Mouse (Mus musculus) midbrain, embryonic 16.5 days (tissue): ENCODE data around the gene Pld4. TPM values are rescaled to one million over a fixed set of nuclear protein-coding genes. Genes with fewer than 3 reads are reported as not detected.
A peak's percentile ranks its signal among the peaks of the same experiment; 100 is the strongest.

Experiments used
- ATAC-seq: fragments of 200-750 bp; cut with Nextera tagmentation; 2 replicates; pipeline ENCODE4 v1.8.0; 2017; ENCODE audit warnings: moderate TSS enrichment
- H3K27ac ChIP-seq: fragments of 300-500 bp; sonication (generic); 2 replicates; pipeline ENCODE4 v1.5.1; 2014; ENCODE audit warnings: mild to moderate bottlenecking, low read length, mixed read lengths
- H3K27me3 ChIP-seq: fragments of 300-500 bp; sonication (generic); 2 replicates; pipeline ENCODE4 v1.6.1; 2014; ENCODE audit warnings: low read depth, low read length, mixed read lengths; ENCODE audit not compliant: control insufficient read depth, insufficient read depth
- H3K36me3 ChIP-seq: fragments of 300-500 bp; sonication (generic); 2 replicates; pipeline ENCODE4 v1.6.1; 2014; ENCODE audit warnings: mild to moderate bottlenecking, low read length, moderate library complexity, mixed read lengths; ENCODE audit not compliant: control insufficient read depth, insufficient read depth
- H3K4me1 ChIP-seq: fragments of 300-500 bp; sonication (generic); 2 replicates; pipeline ENCODE4 v1.6.1; 2014; ENCODE audit warnings: mild to moderate bottlenecking, low read length, mixed read lengths; ENCODE audit not compliant: control insufficient read depth, insufficient read depth
- H3K4me2 ChIP-seq: fragments of 300-500 bp; sonication (generic); 2 replicates; pipeline ENCODE4 v1.6.1; 2014; ENCODE audit warnings: mild to moderate bottlenecking, low read length, mixed read lengths
- H3K4me3 ChIP-seq: fragments of 300-500 bp; sonication (generic); 2 replicates; pipeline ENCODE4 v1.5.1; 2014; ENCODE audit warnings: low read depth, mild to moderate bottlenecking, low read length, moderate library complexity, mixed read lengths
- H3K9ac ChIP-seq: fragments of 300-500 bp; sonication (generic); 2 replicates; pipeline ENCODE4 v1.6.1; 2014; ENCODE audit warnings: low read depth, low read length, mixed read lengths
- H3K9me3 ChIP-seq: fragments of 300-500 bp; sonication (generic); replicated peaks from 2 replicates; pipeline ENCODE4 v1.6.1; 2014; ENCODE audit warnings: mild to moderate bottlenecking, low read length, mixed read lengths; ENCODE audit not compliant: control insufficient read depth, poor library complexity, severe bottlenecking
- WGBS: fragments of 180-500 bp; shearing (Covaris S2); extraction: QIAGEN DNeasy Blood & Tissue Kit; methylation state at CpG from one replicate; pipeline ENCODE4 v1.1.7; 2014; 5-methylcytosine and 5-hydroxymethylcytosine counted together
- polyA plus RNA-seq: library from polyadenylated mRNA; unstranded; fragments of >200 nt; fragmentation: Nextera tagmentation; extraction: Ambion mirVana; gene quantifications from 2 replicates; pipeline ENCODE4 v1.2.1, GENCODE M21; 2015

The Pld4 gene
- polyA plus RNA-seq, 1 experiment from 2014 or later = 5.9 TPM

DNA sequence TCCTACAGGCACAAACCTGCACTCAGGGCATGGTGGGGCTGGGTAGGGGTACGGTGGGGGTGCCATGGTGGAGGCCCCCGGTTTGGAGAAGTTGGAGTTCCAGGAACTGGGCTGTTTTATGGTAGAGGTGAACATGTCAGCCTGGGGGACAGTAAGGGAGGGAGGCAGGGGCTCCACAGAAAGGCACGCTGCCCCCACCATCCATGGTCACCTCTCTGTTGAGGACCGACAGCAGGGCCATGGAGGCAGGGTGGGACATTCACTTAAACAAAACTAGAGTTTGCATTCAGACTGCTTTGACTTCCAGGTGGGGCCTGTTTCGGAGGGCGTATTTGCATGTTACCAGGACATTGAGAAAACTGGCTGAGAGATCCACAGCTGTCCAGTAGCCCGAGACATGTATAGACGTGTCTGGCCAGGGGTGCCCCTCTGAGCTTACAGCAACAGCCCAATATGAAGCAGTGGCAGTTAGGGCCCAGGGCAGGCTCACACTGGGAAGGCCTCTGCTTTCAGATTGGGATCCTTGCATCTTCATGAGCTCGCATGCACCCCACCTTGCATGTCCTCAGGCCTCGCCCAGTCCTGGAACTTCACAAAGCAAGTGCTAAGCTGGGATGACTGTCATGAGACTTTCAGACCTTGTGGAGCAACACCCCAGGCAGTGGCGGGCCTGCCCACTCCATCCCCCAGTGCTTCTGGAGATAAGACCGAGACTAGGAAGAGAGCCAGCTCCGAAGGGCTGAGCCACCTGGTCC lies 33.3 kb downstream of the Pld4 start:
- no peak for ATAC-seq
- H3K27ac ChIP-seq = no peak overlapping the region
- H3K36me3 ChIP-seq = no peaks in the 10 kb centered on the region
- H3K4me2 ChIP-seq = no peak overlapping the region
- 72% methylated on average over 13 of the region's 13 CpGs for WGBS
- H3K4me1 ChIP-seq = no peaks in the 10 kb centered on the region; the same call in 1 of the 2 replicates
- no peak overlapping the region for H3K4me3 ChIP-seq
- H3K9me3 ChIP-seq = no peaks in the 10 kb centered on the region
- H3K27me3 ChIP-seq = no peaks in the 10 kb centered on the region
- no peak overlapping the region for H3K9ac ChIP-seq

- H3K4me1 ChIP-seq = no peaks in the 10 kb centered on the region; the same call in 1 of the 2 replicates
- no peak overlapping the region for H3K27ac ChIP-seq
- no peaks in the 10 kb centered on the region for H3K36me3 ChIP-seq
- H3K9ac ChIP-seq = no peak overlapping the region
- H3K27me3 ChIP-seq = no peaks in the 10 kb centered on the region
- H3K4me3 ChIP-seq = no peak overlapping the region
- no peak overlapping the region for H3K4me2 ChIP-seq
- ATAC-seq = no peak
- 31% methylated on average over 7 of the region's 7 CpGs for WGBS
- no peaks in the 10 kb centered on the region for H3K9me3 ChIP-seq
These were observed 33.9 kb downstream of the Pld4 start for GRCm38 (mm10) chr12:112794356-112794816.

DNA sequence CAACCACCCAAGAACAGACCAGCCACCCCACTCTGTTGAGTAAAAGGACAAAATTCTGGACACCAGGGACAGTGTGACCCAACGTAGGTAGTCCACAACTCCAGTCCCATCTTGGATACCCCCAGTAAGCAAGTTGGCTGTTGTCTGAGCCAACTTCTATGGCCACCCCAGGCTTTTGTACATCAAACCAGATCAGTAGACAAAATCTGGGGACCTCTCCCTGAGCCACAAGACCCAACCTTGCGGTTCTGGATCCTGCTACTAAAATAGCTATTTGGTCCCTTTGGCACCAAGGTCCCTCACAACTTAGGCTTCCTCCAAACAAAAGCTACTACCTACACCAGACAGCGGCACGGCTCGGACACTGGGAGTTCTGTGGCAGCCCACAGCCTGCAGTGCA lies 34.5 kb downstream of the Pld4 start:
- WGBS = 85% methylated on average over 5 of the region's 5 CpGs
- no peaks in the 10 kb centered on the region for H3K9me3 ChIP-seq
- no peaks in the 10 kb centered on the region for H3K36me3 ChIP-seq

GRCm38 (mm10) chr12:112795466-112796104 lies 35.1 kb downstream of the Pld4 start:
- no peak for ATAC-seq
- H3K4me3 ChIP-seq = no peak overlapping the region
- H3K27me3 ChIP-seq = peaks cover 6% of the 10 kb centered on the region
- H3K36me3 ChIP-seq = no peaks in the 10 kb centered on the region
- no peak overlapping the region for H3K27ac ChIP-seq
- no peak overlapping the region for H3K9ac ChIP-seq
- H3K4me1 ChIP-seq = no peaks in the 10 kb centered on the region; the same call in 1 of the 2 replicates
- H3K4me2 ChIP-seq = no peak overlapping the region
- H3K9me3 ChIP-seq = no peaks in the 10 kb centered on the region
- WGBS = 60% methylated on average over 16 of the region's 18 CpGs

More for the DNA sequence above, 34.5 kb downstream of the Pld4 start:
- peaks cover 1% of the 10 kb centered on the region for H3K27me3 ChIP-seq
- ATAC-seq = no peak
- no peak overlapping the region for H3K9ac ChIP-seq
- H3K4me2 ChIP-seq = no peak overlapping the region
- H3K4me1 ChIP-seq = no peaks in the 10 kb centered on the region; the same call in 1 of the 2 replicates
- no peak overlapping the region for H3K4me3 ChIP-seq
- H3K27ac ChIP-seq = no peak overlapping the region

DNA sequence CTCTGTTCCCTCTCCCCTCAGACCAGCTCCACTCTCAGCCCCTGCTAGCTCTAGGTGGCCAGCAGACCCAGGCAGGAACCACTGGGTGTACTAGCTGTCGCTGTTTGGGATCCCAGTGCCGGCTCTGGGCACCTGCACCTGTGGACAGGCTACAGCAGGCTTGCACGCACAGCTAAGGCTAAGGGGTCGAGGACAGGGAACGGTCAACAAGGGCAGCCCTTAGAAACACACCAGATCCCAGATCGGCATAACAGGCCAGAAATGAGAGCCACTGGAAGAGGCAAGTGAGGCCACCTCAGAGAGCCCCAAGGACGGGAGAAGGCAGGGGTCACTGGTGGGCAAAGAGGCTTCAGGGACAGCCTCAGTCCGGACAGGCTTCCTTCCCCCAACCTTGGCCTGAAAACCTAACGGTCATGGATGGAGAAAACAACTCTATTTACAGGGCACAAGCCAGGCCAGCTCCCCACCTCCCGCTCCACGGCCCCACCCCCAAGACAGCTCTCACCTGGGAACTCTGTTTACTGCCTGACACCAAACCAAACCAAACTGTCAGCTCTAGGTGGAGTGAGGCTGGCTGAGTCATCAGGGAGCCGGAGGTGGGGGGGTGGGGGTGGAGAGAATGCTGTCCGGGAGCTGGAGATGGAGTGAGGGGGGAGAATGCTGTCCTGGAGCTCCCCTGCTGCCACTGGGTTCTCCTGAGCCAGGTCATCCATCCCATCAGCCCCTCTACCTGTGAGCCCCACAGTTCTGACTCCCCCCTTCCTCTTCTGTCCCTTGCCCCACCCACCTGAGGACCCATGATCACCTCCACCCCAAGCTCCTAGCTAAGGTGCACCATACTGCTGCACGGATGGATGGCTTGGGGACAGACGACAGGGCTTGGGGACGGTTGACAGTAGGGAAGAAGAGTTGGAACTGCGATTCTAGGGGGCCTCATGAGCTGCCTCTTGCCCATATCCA lies 36.4 kb downstream of the Pld4 start:
- WGBS = 58% methylated on average over 17 of the region's 17 CpGs

DNA sequence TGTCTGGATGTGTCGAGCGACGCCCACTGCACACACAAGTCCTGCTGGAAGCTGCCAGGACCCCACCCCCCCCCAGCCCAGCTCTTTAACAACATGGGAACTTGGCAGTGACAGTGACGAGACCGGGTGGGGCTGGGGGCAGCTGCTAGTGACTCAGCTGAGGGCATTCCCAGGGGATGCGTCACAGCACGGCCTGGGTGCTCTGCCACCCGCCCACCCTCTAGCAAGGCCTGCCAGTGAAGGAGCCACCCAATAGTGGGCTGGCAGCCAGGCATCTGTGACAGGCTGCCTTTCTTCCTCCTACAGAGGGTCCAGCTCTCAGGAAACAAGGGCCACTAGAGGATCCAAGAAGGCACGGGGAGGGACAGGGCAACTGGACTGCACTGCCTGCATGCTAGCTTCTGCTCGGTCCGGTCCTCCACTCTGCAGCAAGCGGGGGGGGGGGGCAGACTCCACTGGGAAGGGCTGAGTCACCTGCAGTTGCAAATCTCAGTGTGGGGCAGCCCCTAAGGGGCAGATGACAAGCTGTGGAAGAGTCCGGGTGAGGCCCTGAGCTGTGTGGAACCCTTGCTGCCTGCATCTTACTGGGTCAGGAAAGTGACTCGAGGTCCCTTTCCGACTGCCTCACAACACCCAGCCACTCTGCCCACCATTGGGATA lies 37.3 kb downstream of the Pld4 start:
- 64% methylated on average over 15 of the region's 15 CpGs for WGBS
- no peaks in the 10 kb centered on the region for H3K36me3 ChIP-seq
- no peak overlapping the region for H3K4me3 ChIP-seq
- H3K4me1 ChIP-seq = no peaks in the 10 kb centered on the region; the same call in none of the 2 replicates
- H3K9me3 ChIP-seq = no peaks in the 10 kb centered on the region
- peaks cover 17% of the 10 kb centered on the region for H3K27me3 ChIP-seq
- H3K4me2 ChIP-seq = no peak overlapping the region
- H3K27ac ChIP-seq = no peak overlapping the region
- H3K9ac ChIP-seq = 0 out of 2 replicates have a peak overlapping the region, but pooled peaks have one; percentile 6
- ATAC-seq = no peak

More for the DNA sequence above, 36.4 kb downstream of the Pld4 start:
- peaks cover 17% of the 10 kb centered on the region for H3K27me3 ChIP-seq
- no peak overlapping the region for H3K27ac ChIP-seq
- H3K4me1 ChIP-seq = no peaks in the 10 kb centered on the region; the same call in none of the 2 replicates
- H3K36me3 ChIP-seq = no peaks in the 10 kb centered on the region
- H3K9ac ChIP-seq = no peak overlapping the region
- no peaks in the 10 kb centered on the region for H3K9me3 ChIP-seq
- H3K4me3 ChIP-seq = no peak overlapping the region
- ATAC-seq = no peak
- no peak overlapping the region for H3K4me2 ChIP-seq

DNA sequence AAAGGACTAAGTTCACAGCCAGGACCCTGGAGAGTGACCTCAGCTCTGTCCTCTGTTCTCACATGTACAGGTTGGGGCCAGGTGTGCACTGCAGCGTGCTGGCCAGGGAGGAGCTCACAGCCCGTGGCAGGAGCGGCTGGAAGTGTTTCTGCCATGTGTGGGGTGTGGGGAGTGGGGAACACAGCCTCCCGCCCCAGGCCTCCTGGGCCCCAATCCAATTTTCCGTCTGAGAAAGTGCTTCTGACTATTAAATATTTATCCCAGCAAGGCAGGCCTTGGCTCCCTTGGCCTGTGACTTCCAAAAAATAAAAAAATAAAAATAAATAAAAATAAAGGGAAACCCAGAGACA lies 37.9 kb downstream of the Pld4 start:
- Histone ChIP-seq H3K9ac (no peak overlapping the region), H3K4me2 (no peak overlapping the region), H3K36me3 (no peaks in the 10 kb centered on the region), H3K27me3 (peaks cover 17% of the 10 kb centered on the region), H3K27ac (no peak overlapping the region), H3K4me1 (no peaks in the 10 kb centered on the region; the same call in none of the 2 replicates), H3K9me3 (no peaks in the 10 kb centered on the region), H3K4me3 (no peak overlapping the region)
- WGBS = 37% methylated on average over 5 of the region's 5 CpGs
- no peak for ATAC-seq

GRCm38 (mm10) chr12:112798716-112799115 lies 38.3 kb downstream of the Pld4 start:
- Histone ChIP-seq H3K27me3 (peaks cover 17% of the 10 kb centered on the region), H3K36me3 (no peaks in the 10 kb centered on the region), H3K9me3 (no peaks in the 10 kb centered on the region), H3K4me3 (no peak overlapping the region), H3K4me1 (no peaks in the 10 kb centered on the region; the same call in none of the 2 replicates), H3K9ac (no peak overlapping the region), H3K27ac (no peak overlapping the region), H3K4me2 (no peak overlapping the region)
- 75% methylated on average over 5 of the region's 5 CpGs for WGBS
- ATAC-seq = no peak
